Mouse (Mus musculus) hindbrain, embryonic 10.5 days (tissue): Measurements from ENCODE around the gene Stra8. TPM values are rescaled to one million over a fixed set of nuclear protein-coding genes. Genes with fewer than 3 reads are reported as not detected.

Experiments
- DNase-seq: peaks from one replicate; pipeline ENCODE4 v3.0.0-alpha.2; 2017; ENCODE audit warnings: low spot score
- H3K27ac ChIP-seq: fragments of 300-500 bp; sonication (generic); 2 replicates; pipeline ENCODE4 v1.5.1; 2016; ENCODE audit warnings: mild to moderate bottlenecking, moderate library complexity
- H3K27me3 ChIP-seq: fragments of 300-500 bp; sonication (generic); 2 replicates; pipeline ENCODE4 v1.6.1; 2016; ENCODE audit warnings: mild to moderate bottlenecking; ENCODE audit not compliant: poor library complexity, insufficient read depth, severe bottlenecking
- H3K36me3 ChIP-seq: fragments of 300-500 bp; sonication (generic); 2 replicates; pipeline ENCODE4 v1.6.1; 2016; ENCODE audit warnings: mild to moderate bottlenecking, moderate library complexity
- H3K4me1 ChIP-seq: fragments of 300-500 bp; sonication (generic); replicated peaks from 2 replicates; pipeline ENCODE4 v1.6.1; 2016; ENCODE audit warnings: mild to moderate bottlenecking
- H3K4me3 ChIP-seq: fragments of 300-500 bp; sonication (generic); 2 replicates; pipeline ENCODE4 v1.5.1; 2016; ENCODE audit warnings: mild to moderate bottlenecking, moderate library complexity
- H3K9me3 ChIP-seq: fragments of 300-500 bp; sonication (generic); 2 replicates; pipeline ENCODE4 v1.6.1; 2016; ENCODE audit warnings: mild to moderate bottlenecking, moderate library complexity
- WGBS: fragments of 180-500 bp; shearing (Covaris S2); methylation state at CpG from one replicate; pipeline ENCODE4 v1.1.7; 2016; 5-methylcytosine and 5-hydroxymethylcytosine counted together
- polyA plus RNA-seq: library from polyadenylated mRNA; unstranded; fragments of >200 nt; fragmentation: Nextera tagmentation; extraction: Ambion mirVana; gene quantifications from 2 replicates; pipeline ENCODE4 v1.2.1, GENCODE M21; 2016

The Stra8 gene
- polyA plus RNA-seq, 1 experiment from 2014 or later, result not detected

DNA sequence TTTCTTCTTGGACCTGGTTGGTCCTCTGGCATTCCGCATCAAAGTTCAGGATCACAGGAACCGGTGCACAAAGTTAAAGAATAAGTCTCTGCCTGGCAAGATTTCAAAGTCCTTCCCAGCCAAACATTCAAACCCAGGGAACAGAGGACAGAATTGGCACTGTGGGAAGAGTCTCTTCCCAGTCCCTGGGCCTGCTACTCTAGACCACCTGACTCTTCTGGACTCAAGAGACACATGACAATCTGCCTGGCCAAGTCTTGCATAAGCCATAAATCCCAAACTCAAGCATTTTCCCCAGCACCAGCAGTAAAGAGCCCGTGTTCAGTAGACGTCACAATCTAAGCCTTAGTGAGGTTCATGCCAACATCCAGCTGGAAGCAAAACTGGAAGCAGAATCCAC, 13.3 kb upstream of the Stra8 start:
- 92% methylated on average over 4 of the region's 4 CpGs for WGBS
- H3K36me3 ChIP-seq, result peaks cover 73% of the 10 kb centered on the region

DNA sequence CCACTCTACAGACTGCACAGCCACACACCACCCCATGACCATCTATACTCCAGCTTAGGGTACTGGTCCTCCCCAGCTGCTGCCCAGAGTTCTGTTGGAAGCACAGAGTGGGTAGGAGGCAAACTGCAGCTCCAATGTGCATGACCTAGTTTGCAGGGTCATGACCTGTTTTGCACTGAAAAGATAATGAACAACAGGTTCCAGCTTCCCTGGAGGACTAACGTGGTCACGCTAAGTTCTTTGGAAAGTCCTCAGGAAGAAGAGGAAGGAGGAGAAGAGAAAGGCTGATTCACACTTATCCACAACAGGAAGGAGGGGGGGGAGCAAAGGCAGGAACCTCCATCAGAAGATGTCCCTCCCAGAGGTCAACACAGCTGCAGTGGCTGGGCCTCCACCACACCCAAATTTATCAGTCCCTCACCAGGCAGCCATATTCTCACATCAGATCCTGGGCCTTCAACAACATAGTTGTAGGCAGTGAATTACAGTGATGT, 12.8 kb upstream of the Stra8 start:
- 45% methylated on average over 2 of the region's 2 CpGs for WGBS
- H3K27me3 ChIP-seq, result no peaks in the 10 kb centered on the region
- H3K9me3 ChIP-seq, result no peaks in the 10 kb centered on the region
- H3K36me3 ChIP-seq, result peaks cover 68% of the 10 kb centered on the region
- no peak overlapping the region for H3K4me3 ChIP-seq
- peaks cover 28% of the 10 kb centered on the region for H3K4me1 ChIP-seq
- H3K27ac ChIP-seq, result no peak overlapping the region
- no peak for DNase-seq

More for the DNA sequence above, 13.3 kb upstream of the Stra8 start:
- H3K27me3 ChIP-seq, result no peaks in the 10 kb centered on the region
- H3K27ac ChIP-seq, result no peak overlapping the region
- H3K4me3 ChIP-seq, result no peak overlapping the region
- DNase-seq, result no peak
- no peaks in the 10 kb centered on the region for H3K9me3 ChIP-seq
- H3K4me1 ChIP-seq, result peaks cover 31% of the 10 kb centered on the region

DNA sequence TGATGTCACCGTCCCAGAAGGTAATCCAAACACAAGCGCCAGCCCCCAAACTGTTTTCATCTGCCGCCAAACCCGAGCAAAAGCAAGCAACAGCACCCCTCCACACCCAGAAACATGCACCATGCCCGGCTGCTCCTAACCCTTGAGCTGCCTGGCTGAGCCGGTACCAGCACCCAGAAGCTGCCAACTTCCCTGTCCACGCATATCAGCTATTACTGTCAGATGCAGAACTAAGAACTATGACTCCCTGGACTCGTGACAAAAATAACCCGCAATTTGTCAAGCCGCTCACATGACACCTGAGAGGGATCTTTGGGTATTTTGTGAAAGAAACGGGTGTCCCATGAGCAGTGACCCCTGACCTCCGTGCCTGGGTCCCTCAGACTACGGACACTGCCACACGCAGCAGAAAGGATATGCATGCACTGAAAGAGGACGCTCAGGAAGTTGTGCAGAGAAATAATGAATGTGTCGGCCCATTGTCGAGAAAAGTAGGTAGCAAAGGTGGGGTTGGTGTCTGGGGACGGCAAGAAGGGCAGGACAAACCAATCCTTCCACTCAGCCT, 12.2 kb upstream of the Stra8 start:
- Histone ChIP-seq H3K4me3 (no peak overlapping the region), H3K36me3 (peaks cover 62% of the 10 kb centered on the region), H3K9me3 (no peaks in the 10 kb centered on the region), H3K4me1 (peaks cover 22% of the 10 kb centered on the region), H3K27ac (no peak overlapping the region), H3K27me3 (no peaks in the 10 kb centered on the region)
- no peak for DNase-seq
- WGBS, result 88% methylated on average over 18 of the region's 18 CpGs

DNA sequence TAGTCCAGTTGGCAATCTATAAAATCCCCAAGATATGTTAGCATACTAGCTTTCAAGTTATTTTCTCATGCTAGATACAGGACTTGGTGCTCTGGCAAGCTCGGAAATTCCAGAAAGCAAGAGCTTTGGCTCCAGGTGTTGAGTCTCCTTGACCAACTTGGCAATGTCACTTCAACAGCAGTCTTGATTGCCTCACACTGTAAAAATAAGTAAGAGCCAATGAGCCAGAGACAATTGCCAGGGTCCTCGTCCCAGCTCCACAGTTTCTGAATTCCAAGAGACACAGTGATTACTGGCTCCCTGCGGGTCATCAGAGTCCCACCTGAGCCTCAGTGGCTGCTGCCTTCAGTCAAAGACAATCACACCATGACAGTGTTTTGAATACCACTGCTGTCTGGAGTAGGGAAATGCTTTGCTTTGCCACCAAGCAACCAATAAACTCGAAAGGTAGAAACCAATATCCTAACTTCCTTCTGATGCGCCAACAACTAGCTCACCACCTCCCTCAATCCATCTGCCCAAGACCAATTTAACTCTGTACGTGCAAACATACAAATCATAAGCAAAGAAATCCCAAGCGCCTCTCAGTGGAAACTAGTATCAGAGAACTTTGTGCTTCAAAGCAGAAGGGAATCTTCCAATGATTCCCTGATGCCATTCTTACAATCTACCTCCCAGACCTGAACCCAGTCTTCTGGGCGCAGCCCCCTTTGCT, 10.2 kb upstream of the Stra8 start:
- Histone ChIP-seq H3K36me3 (peaks cover 43% of the 10 kb centered on the region), H3K9me3 (no peaks in the 10 kb centered on the region), H3K4me3 (peak overlapping the region; percentile 78), H3K4me1 (peaks cover 20% of the 10 kb centered on the region), H3K27ac (peak overlapping the region; percentile 92), H3K27me3 (no peaks in the 10 kb centered on the region)
- WGBS, result 57% methylated on average over 8 of the region's 8 CpGs
- no peak for DNase-seq

DNA sequence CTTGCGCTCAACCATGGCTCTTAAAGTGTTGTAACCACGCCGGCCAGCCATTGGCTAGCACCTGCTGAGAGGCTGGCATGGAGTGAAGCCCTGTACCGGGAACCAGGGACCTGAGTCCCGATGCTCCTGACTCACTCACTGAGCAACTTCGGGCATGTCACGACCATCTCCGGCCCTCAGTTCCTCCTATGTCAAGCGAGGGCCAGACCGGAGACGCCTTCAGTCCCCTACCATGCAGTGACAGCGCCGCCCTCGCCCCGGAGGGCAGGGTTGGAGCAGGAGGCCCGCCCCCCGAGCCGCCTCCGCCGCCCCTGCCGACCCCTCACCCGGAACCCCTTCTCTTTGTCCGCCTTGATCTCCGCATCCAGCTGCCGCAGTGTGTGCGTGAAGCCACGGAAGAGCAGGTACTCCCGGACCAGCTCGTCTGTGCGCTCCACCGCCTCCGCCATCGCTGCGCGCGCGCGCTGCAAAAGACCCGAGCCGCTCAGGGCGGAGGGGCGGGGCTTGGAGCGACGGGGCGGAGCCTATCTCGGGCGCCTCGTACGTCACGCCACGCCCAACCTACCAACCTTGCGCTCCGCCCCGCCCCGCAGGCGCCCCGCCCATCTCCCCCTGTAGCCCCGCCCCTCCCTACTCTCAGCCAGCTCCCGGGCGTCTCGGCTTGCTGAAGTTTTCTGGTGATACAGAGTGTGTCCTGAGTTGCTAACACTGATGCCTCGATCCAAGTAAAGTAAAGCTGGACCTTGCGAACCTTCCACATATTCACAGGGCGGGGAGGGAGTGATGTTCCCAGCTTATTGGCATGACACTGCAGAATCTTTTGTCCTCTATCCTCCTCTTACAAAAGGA, 9.4 kb upstream of the Stra8 start, which contains the start of gene Wdr91:
TSS of gene Wdr91 (minus strand) at position 506 of the 849 bp plus-strand sequence.
- Histone ChIP-seq H3K4me3 (peak within 1 kb of the TSS; percentile 78), H3K9me3 (no peaks in the 10 kb centered on the region), H3K36me3 (peaks cover 34% of the 10 kb centered on the region), H3K27ac (peak within 1 kb of the TSS; percentile 92), H3K27me3 (no peaks in the 10 kb centered on the region), H3K4me1 (peaks cover 20% of the 10 kb centered on the region)
- under 1% methylated on average over 64 of the region's 64 CpGs for WGBS
- peak; percentile 97 for DNase-seq

DNA sequence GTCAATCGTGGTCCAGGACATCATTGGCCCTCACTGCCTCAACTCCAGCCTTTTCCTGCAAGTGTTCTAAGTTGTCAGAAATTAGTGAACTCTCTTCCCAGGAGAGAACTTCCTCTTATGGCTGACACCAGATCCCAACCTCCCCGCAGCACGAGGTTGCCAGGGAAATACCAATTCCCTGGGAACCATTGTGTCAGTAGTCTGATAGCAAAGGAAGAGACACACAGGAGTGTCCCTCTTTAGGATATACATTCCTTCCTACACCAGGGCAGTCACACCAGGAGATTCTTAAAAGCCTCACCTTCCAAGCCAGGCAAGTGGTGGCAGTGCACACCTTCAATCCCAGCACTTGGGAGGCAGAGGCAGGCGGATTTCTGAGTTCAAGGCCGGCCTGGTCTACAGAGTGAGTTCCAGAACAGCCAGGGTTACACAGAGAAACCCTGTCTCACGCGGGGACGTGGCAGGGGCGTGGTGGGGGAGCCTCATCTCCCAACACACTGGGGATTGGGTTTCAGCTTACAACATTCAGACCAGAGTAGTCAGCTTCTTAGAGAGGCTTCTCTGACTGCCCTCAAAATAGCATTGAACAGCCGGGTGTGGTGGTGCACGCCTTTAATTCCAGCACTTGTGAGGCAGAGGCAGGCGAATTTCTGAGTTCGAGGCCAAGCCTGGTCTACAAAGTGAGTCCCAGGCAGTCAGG, 6.5 kb upstream of the Stra8 start:
- 87% methylated on average over 13 of the region's 13 CpGs for WGBS
- Histone ChIP-seq H3K4me1 (peaks cover 15% of the 10 kb centered on the region), H3K27me3 (no peaks in the 10 kb centered on the region), H3K36me3 (peaks cover 6% of the 10 kb centered on the region; the same call in 1 of the 2 replicates), H3K9me3 (no peaks in the 10 kb centered on the region), H3K27ac (no peak overlapping the region), H3K4me3 (no peak overlapping the region)
- DNase-seq, result no peak

DNA sequence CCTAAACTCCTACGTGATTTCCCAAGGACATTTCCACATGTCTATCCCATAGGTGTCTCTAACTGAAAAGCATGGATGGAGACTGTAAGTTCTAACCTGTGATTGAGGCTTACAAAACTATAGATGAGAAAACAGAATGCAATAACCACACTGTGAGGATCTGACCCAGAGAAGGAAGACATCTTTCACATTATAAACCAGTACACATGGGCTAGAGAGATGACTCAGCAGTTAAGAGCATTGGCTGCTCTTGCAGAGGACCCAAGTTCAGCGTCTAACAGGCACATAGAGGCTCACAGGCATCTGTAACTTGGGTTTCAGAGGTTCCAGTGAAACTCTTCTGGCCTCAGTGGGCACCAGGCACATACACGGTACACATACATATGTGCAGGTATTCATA, 5.5 kb upstream of the Stra8 start:
- no peaks in the 10 kb centered on the region for H3K9me3 ChIP-seq
- H3K27ac ChIP-seq, result no peak overlapping the region
- no peaks in the 10 kb centered on the region for H3K36me3 ChIP-seq
- WGBS, result 91% methylated on average over 3 of the region's 3 CpGs
- no peaks in the 10 kb centered on the region for H3K27me3 ChIP-seq
- DNase-seq, result no peak
- H3K4me1 ChIP-seq, result peaks cover 16% of the 10 kb centered on the region
- H3K4me3 ChIP-seq, result no peak overlapping the region

DNA sequence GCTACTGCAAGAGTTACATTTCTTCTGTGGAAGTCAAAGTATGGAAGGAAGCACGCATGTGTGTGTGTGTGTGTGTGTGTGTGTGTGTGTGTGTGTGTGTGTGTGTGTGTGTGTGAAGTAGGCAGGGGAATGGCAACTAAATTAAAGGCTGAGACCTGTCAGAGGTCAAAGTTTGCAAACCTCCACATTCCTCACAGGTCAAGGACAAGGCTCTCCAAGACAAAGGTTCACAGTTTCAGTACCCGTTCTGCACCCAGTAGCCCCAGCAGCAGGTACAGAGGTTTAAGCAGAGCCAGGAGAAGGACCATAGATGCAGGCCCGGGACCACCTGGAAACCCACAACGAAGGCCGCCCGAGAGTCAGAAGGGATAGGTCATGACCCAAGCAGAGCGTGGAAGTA, 817 bp upstream of the Stra8 start:
- 77% methylated on average over 7 of the region's 7 CpGs for WGBS
- Histone ChIP-seq H3K4me3 (no peak overlapping the region), H3K4me1 (peaks cover 4% of the 10 kb centered on the region; the same call in 1 of the 2 replicates), H3K27me3 (no peaks in the 10 kb centered on the region), H3K27ac (no peak overlapping the region), H3K36me3 (no peaks in the 10 kb centered on the region), H3K9me3 (no peaks in the 10 kb centered on the region)
- DNase-seq, result no peak

DNA sequence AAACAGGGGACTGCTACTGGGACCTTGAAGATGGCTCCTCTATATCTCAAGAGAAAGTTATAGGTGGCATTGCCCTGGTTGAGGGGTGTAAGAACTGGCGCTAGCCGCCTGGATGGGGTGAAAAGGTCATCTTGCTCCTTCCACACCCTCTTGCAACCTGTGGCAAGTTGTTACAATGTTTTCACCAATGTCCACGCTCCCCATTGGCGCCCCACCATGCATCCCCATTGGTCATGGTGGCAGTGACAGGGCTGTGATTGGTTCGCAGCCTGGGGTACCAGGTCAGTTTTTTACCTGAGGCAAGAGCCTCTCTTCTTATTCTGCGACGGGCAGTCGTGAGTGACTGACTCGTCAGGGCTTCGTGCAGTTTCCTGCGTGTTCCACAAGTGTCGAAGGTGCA, 668 bp downstream of the Stra8 start:
- no peak overlapping the region for H3K27ac ChIP-seq
- no peaks in the 10 kb centered on the region for H3K9me3 ChIP-seq
- no peak overlapping the region for H3K4me3 ChIP-seq
- H3K4me1 ChIP-seq, result peaks cover 4% of the 10 kb centered on the region; the same call in 1 of the 2 replicates
- no peak for DNase-seq
- H3K27me3 ChIP-seq, result no peaks in the 10 kb centered on the region
- no peaks in the 10 kb centered on the region for H3K36me3 ChIP-seq
- 93% methylated on average over 12 of the region's 12 CpGs for WGBS

DNA sequence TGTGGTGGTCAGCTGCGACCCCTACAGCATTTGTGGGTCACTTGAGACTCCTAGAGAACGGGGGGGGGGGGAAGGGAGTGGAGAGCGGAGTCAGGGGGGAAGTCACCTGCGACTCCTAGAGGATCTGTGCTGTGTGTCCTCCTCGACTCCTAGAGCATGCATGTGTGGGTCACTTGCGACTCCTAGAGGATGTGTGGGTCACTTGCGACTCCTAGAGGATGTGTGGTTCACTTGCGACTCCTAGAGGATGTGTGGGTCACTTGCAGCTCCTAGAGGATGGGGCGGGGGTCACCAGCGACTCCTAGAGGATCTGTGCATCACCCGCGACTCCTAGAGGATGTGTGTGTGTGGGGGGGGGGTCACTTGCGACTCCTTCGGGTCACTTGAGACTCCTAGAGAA, 2.0 kb downstream of the Stra8 start:
- 63% methylated on average over 14 of the region's 14 CpGs for WGBS
- Histone ChIP-seq H3K9me3 (no peaks in the 10 kb centered on the region), H3K4me1 (peaks cover 4% of the 10 kb centered on the region; the same call in 1 of the 2 replicates), H3K4me3 (no peak overlapping the region), H3K27me3 (no peaks in the 10 kb centered on the region), H3K27ac (no peak overlapping the region), H3K36me3 (no peaks in the 10 kb centered on the region)
- DNase-seq, result peak; percentile 44

DNA sequence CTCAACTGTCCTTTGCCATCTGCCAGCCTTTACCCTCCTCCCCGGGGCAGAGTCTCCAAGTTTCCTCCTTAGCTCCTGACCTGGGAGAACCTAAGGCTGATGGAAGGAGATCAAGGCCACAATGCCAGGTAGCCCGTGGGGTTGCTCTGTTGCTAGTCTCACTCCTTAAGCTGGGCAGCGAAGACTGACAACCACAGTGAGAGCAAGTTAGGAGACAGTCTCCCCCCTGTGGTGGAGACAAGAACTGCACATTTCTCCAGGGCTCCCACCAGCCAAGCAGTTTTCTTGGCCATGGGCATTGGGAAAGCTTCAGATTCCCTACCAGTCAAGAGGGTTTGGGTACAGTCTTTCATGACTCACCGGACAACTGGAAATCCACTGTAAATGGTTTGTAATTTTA, 7.2 kb downstream of the Stra8 start:
- H3K9me3 ChIP-seq, result no peaks in the 10 kb centered on the region
- 43% methylated on average over 4 of the region's 4 CpGs for WGBS
- no peak overlapping the region for H3K4me3 ChIP-seq
- no peak overlapping the region for H3K27ac ChIP-seq
- H3K36me3 ChIP-seq, result no peaks in the 10 kb centered on the region
- H3K27me3 ChIP-seq, result no peaks in the 10 kb centered on the region
- H3K4me1 ChIP-seq, result no peaks in the 10 kb centered on the region
- DNase-seq, result peak; percentile 69

DNA sequence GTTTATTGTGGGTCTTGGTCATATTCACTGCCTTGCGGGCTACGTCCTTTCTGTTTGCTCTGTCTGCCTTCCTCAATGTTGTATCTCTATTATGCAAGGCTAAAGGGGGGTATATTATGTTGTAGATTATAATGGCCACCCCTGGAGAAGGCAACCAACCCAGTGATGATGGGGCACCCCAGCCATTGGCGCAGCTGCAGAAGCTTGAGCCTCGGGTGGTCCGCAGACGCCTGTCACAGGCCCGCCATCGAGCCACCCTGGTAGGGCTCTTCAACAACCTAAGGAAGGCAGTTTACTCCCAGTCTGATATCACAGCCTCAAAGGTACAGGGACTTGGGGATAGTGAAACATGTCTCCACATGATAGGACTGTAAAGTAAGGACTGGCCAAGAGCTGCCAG, 7.6 kb downstream of the Stra8 start:
- H3K27ac ChIP-seq, result no peak overlapping the region
- no peaks in the 10 kb centered on the region for H3K36me3 ChIP-seq
- H3K4me1 ChIP-seq, result no peaks in the 10 kb centered on the region
- H3K9me3 ChIP-seq, result no peaks in the 10 kb centered on the region
- no peaks in the 10 kb centered on the region for H3K27me3 ChIP-seq
- no peak overlapping the region for H3K4me3 ChIP-seq
- DNase-seq, result no peak
- 95% methylated on average over 8 of the region's 8 CpGs for whole genome bisulfite sequencing
